Mouse (Mus musculus) thymus, postnatal 25 days (tissue): ENCODE measurements around the gene Prl6a1.

Experiments used
- DNase-seq: peaks from one replicate; pipeline ENCODE4 v3.0.0; 2022

Gene Prl6a1

DNA sequence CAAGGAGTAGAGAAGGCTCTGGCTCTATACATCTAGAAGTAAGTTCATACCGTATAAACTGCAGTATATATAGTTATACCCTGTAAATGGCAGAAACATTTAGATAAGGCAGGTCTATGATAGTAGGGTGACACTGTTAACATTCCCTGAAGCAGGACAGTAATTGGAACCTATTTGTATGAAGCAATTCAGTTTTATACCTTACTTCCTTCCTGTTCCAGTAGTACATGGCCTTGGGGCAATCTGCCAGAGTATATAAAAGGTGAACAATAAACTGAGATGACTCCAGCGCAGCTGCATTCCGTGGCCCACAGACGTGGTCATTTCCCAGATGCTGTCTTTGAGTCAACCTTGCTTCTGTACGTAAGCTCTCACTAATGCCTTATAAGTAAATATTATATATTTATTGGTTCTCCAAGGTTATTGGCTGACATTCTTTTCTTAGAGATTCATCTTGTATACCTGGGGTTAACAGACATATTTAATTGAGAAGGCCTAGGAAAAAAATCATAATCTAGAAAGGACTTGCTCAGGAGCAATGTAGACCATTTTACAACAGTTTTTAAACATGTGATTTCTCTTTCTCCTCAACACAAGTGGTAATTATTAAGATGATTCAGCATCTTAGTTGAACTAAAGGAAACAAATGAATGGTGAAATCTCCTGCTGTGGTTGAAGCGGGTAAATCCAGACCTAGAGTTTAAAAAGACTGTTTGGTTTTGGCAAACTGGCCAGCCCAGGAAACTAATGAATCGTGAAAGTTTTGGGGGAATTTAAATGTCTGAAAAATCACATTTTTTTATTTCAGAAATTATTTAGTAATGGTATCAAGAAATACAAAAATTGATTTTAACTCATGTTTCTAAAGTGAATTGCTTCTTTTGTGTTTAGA is at the start of gene Prl6a1:
Prl6a1 (plus strand) TSS at position 294 of the 892 bp plus-strand sequence.
- no peak for DNase-seq

DNA sequence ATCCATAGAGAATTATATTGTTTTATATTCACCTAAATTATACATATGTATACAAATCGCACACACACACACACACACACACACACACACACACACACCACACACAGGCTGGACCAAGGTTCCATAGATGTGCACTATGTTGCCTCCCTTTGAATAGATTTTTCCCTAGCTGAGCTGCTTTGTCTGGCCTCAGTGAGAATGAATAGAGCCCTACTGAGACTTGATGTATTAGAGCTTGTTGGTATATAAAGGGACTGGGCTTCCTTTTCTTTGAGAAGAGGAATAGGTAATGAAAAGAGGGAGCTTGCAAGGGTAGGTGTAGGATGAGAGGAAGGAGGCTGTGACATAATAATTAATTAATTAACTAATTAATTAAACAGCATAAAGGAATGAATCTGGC is 22.6 kb downstream of the Prl6a1 start:
- no peak for DNase-seq

DNA sequence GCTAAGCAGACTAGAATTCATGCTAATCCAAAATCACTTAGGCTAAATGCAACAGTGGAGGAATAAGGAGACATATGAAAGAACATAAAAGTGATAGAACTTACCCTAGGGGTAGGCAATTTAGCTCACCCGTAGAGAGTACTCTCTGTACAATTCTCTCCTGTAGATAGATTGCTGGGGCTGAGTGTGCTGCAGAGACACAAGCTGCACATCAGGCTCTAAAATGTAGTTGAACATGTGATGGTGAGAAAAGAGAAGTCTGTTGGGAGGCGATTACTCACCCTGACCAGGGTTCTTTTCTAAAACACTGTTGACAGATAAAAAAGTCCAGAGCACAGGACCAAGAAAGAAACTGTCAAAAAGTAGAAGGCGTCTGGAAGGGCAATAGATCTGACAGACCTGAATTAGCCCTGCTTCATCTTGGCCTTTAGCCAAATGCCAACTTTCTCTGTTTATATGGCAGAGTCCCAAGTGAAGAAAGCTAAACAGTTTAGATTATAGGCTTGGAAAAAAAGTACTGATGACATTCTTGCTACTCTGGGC is 30.4 kb downstream of the Prl6a1 start:
- no peak for DNase-seq

DNA sequence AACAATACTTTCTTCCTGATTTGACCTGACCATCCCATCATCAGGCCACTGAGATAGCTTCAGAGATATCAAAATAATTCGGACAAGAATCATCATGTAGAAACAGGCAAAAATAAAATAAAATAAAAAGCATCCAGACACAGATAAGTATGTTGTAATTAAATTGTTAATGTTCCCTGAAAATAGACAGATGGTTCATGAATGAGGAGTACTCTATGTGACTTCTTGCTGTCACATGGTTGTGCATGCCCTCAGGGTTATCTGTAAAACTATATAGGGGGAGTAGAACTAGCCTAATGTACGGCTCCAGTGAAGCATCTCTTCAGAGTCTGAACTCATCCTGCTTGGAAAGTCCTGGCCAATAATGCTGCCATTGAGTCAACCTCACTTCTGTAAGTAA is 32.9 kb downstream of the Prl6a1 start, which contains the start of gene Prl8a2:
Prl8a2 (plus strand) TSS at position 301 of the 400 bp plus-strand sequence.
- no peak for DNase-seq
